Mouse (Mus musculus) cortical plate, adult 2 months (tissue): ENCODE measurements around the gene Cfap54.

Experiments
- CTCF ChIP-seq: fragments of 200-500 bp; IDR thresholded peaks from 2 replicates; pipeline ENCODE4 v1.5.1; 2011; ENCODE audit warnings: mild to moderate bottlenecking, control low read depth, low read length; ENCODE audit not compliant: insufficient read depth; ENCODE audit errors: extremely low read depth
- POLR2A ChIP-seq: fragments of 200-500 bp; IDR thresholded peaks from 2 replicates; pipeline ENCODE4 v1.6.1; 2011; ENCODE audit warnings: mild to moderate bottlenecking, low read length, control low read depth; ENCODE audit not compliant: insufficient read depth; ENCODE audit errors: extremely low read depth

DNA sequence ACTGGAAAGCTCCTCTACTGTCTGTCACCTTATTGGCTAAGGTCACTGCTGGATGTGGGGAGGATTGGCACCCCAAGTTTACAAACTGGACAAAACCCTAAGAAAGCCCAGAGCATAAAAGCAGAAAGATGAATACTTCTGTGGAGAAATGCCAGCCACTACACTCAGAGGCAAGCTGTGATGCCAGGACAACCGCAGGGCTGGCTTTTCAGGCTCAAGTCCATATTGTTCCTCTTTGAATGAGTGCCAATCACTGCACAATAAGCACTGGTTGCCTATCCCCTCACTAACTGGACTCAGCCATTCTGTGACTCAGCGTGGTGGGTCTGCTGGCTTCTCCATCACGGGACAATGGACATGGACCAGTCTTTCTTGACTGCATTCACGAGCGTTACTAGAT lies 243.8 kb downstream of the Cfap54 start:
- no peak for TF ChIP-seq POLR2A
- no peak for TF ChIP-seq CTCF
